Mouse (Mus musculus): Measurements from ENCODE around the gene Opcml. TPM values are rescaled to one million over a fixed set of nuclear protein-coding genes. Genes with fewer than 3 reads are reported as not detected.

The Opcml gene
- polyA plus RNA-seq, 1 experiment, result 43.6 TPM

GRCm38 (mm10) chr9:28446278-28447064 lies 655.9 kb downstream of the Opcml start:
- H3K27ac ChIP-seq (ENCODE audit: insufficient read depth, low read length), result peak overlapping the region; percentile 8
- H3K4me3 ChIP-seq (replicated peaks; ENCODE audit: insufficient read depth, low read depth, low read length), result no peak overlapping the region
- DNase-seq, result no peak
- peaks cover 18% of the 10 kb centered on the region for H3K4me1 ChIP-seq (ENCODE audit: control insufficient read depth, insufficient read depth, low read length)
- no peaks in the 10 kb centered on the region for H3K27me3 ChIP-seq (ENCODE audit: control insufficient read depth, insufficient read depth, low read length)
- WGBS, result 68% methylated on average over 4 of the region's 4 CpGs
- TF ChIP-seq CTCF (IDR thresholded peaks at IDR 0.05; ENCODE audit: borderline replicate concordance, insufficient read depth, low read depth, low read length) (no peak), POLR2A (IDR thresholded peaks at IDR 0.05; ENCODE audit: borderline replicate concordance, insufficient read depth, low read length) (no peak)

- no peak for TF ChIP-seq POLR2A (IDR thresholded peaks at IDR 0.05; ENCODE audit: borderline replicate concordance, insufficient read depth, low read length)
- no peak for TF ChIP-seq CTCF (IDR thresholded peaks at IDR 0.05; ENCODE audit: borderline replicate concordance, insufficient read depth, low read depth, low read length)
- DNase-seq, result no peak
- Histone ChIP-seq H3K27ac (ENCODE audit: insufficient read depth, low read length) (no peak overlapping the region), H3K27me3 (ENCODE audit: control insufficient read depth, insufficient read depth, low read length) (no peaks in the 10 kb centered on the region), H3K4me1 (ENCODE audit: control insufficient read depth, insufficient read depth, low read length) (peaks cover 10% of the 10 kb centered on the region; the same call in 1 of the 2 replicates), H3K4me3 (replicated peaks; ENCODE audit: insufficient read depth, low read depth, low read length) (no peak overlapping the region)
- 50% methylated on average over 2 of the region's 2 CpGs for WGBS
Measured at GRCm38 (mm10) chr9:28452509-28452908, 661.9 kb downstream of the Opcml start.

GRCm38 (mm10) chr9:28453062-28453461 lies 662.5 kb downstream of the Opcml start:
- Histone ChIP-seq H3K4me1 (ENCODE audit: control insufficient read depth, insufficient read depth, low read length) (peaks cover 10% of the 10 kb centered on the region; the same call in 1 of the 2 replicates), H3K27ac (ENCODE audit: insufficient read depth, low read length) (no peak overlapping the region), H3K27me3 (ENCODE audit: control insufficient read depth, insufficient read depth, low read length) (no peaks in the 10 kb centered on the region), H3K4me3 (replicated peaks; ENCODE audit: insufficient read depth, low read depth, low read length) (no peak overlapping the region)
- DNase-seq, result peak in 1 of 2 experiments; percentile 55
- TF ChIP-seq CTCF (IDR thresholded peaks at IDR 0.05; ENCODE audit: borderline replicate concordance, insufficient read depth, low read depth, low read length) (no peak), POLR2A (IDR thresholded peaks at IDR 0.05; ENCODE audit: borderline replicate concordance, insufficient read depth, low read length) (no peak)
- WGBS, result 25% methylated on average over 2 of the region's 2 CpGs

GRCm38 (mm10) chr9:28457982-28458770 lies 667.6 kb downstream of the Opcml start:
- Histone ChIP-seq H3K4me1 (ENCODE audit: control insufficient read depth, insufficient read depth, low read length) (peaks cover 5% of the 10 kb centered on the region; the same call in 1 of the 2 replicates), H3K4me3 (replicated peaks; ENCODE audit: insufficient read depth, low read depth, low read length) (no peak overlapping the region), H3K27me3 (ENCODE audit: control insufficient read depth, insufficient read depth, low read length) (no peaks in the 10 kb centered on the region), H3K27ac (ENCODE audit: insufficient read depth, low read length) (no peak overlapping the region)
- TF ChIP-seq CTCF (IDR thresholded peaks at IDR 0.05; ENCODE audit: borderline replicate concordance, insufficient read depth, low read depth, low read length) (no peak), POLR2A (IDR thresholded peaks at IDR 0.05; ENCODE audit: borderline replicate concordance, insufficient read depth, low read length) (no peak)
- no peak for DNase-seq
- whole genome bisulfite sequencing, result 74% methylated on average over 7 of the region's 7 CpGs

GRCm38 (mm10) chr9:28463622-28464021 lies 673.0 kb downstream of the Opcml start:
- TF ChIP-seq CTCF (IDR thresholded peaks at IDR 0.05; ENCODE audit: borderline replicate concordance, insufficient read depth, low read depth, low read length) (no peak), POLR2A (IDR thresholded peaks at IDR 0.05; ENCODE audit: borderline replicate concordance, insufficient read depth, low read length) (no peak)
- no peaks in the 10 kb centered on the region; the same call in 1 of the 2 replicates for H3K4me1 ChIP-seq (ENCODE audit: control insufficient read depth, insufficient read depth, low read length)
- H3K4me3 ChIP-seq (replicated peaks; ENCODE audit: insufficient read depth, low read depth, low read length), result no peak overlapping the region
- H3K27ac ChIP-seq (ENCODE audit: insufficient read depth, low read length), result no peak overlapping the region
- DNase-seq, result no peak
- H3K27me3 ChIP-seq (ENCODE audit: control insufficient read depth, insufficient read depth, low read length), result no peaks in the 10 kb centered on the region
- WGBS, result 90% methylated on average over 6 of the region's 6 CpGs

- H3K27ac ChIP-seq (ENCODE audit: insufficient read depth, low read length), result no peak overlapping the region
- WGBS, result 93% methylated on average over 6 of the region's 6 CpGs
- DNase-seq, result no peak
- H3K4me1 ChIP-seq (ENCODE audit: control insufficient read depth, insufficient read depth, low read length), result peaks cover 5% of the 10 kb centered on the region; the same call in 1 of the 2 replicates
- no peak for TF ChIP-seq POLR2A (IDR thresholded peaks at IDR 0.05; ENCODE audit: borderline replicate concordance, insufficient read depth, low read length)
- no peak for TF ChIP-seq CTCF (IDR thresholded peaks at IDR 0.05; ENCODE audit: borderline replicate concordance, insufficient read depth, low read depth, low read length)
- H3K27me3 ChIP-seq (ENCODE audit: control insufficient read depth, insufficient read depth, low read length), result no peaks in the 10 kb centered on the region
- H3K4me3 ChIP-seq (replicated peaks; ENCODE audit: insufficient read depth, low read depth, low read length), result no peak overlapping the region
Measured at GRCm38 (mm10) chr9:28469419-28469818, 678.8 kb downstream of the Opcml start.

- WGBS, result 82% methylated on average over 4 of the region's 4 CpGs
- Histone ChIP-seq H3K27ac (ENCODE audit: insufficient read depth, low read length) (no peak overlapping the region), H3K27me3 (ENCODE audit: control insufficient read depth, insufficient read depth, low read length) (no peaks in the 10 kb centered on the region), H3K4me1 (ENCODE audit: control insufficient read depth, insufficient read depth, low read length) (peaks cover 5% of the 10 kb centered on the region; the same call in 1 of the 2 replicates), H3K4me3 (replicated peaks; ENCODE audit: insufficient read depth, low read depth, low read length) (no peak overlapping the region)
- DNase-seq, result no peak
- TF ChIP-seq POLR2A (IDR thresholded peaks at IDR 0.05; ENCODE audit: borderline replicate concordance, insufficient read depth, low read length), result no peak
- TF ChIP-seq CTCF (IDR thresholded peaks at IDR 0.05; ENCODE audit: borderline replicate concordance, insufficient read depth, low read depth, low read length), result no peak
Measured at GRCm38 (mm10) chr9:28471501-28471900, 680.9 kb downstream of the Opcml start.

Data from cerebellum, adult 2 months (tissue).